Mouse (Mus musculus) cerebellum, adult 11 months (tissue): ENCODE results near the gene Vmn1r14.
"Not testable (repeated sequence)": the region's sequence is repeated elsewhere in the genome, so short reads cannot be mapped to it uniquely, and the experiment has no call there.

Experiments
- DNase-seq: peaks from one replicate; pipeline ENCODE4 v3.0.0; 2022

The Vmn1r14 gene

DNA sequence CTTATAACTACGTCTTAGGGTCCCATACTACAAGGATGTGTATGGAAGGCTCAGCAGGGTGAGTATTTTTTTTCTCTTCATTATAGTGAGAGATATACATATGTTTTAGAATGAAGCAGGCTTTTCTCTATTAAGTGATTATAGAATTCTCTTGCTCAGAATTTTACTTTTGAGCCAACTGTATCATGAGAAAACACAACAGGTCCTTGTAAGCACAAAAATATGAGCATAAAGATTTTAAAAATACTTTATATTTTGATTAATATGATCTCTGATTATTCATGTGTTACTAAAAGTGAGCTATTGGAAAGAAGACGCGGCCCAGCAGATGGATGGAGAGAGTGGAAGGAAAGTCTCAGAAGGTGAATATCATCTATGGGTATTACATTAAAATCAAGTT, at the start of gene Vmn1r14:
TSS of gene Vmn1r14 (plus strand) at position 301 of the 400 bp plus-strand sequence.
- no peak for DNase-seq

DNA sequence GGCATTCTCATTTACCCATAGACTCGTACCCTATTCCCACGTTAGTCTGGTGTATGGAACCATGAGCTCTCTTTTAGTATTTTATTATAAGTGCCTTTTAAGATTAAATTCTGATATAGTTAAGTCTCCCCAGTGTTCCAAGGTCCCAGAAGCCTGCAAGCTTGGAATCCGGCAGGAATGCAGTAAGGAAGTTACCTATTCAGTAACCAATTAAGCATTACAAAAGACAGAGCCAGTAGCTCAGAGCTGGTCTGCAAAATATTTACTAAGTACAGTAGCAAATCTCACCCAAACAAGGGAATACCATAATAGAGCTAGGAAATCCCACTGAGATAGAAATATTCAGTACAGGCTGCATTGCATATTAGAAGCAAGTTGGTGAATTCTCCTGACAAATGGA, 41.5 kb upstream of the Vmn1r14 start:
- DNase-seq: not testable (repeated sequence)

DNA sequence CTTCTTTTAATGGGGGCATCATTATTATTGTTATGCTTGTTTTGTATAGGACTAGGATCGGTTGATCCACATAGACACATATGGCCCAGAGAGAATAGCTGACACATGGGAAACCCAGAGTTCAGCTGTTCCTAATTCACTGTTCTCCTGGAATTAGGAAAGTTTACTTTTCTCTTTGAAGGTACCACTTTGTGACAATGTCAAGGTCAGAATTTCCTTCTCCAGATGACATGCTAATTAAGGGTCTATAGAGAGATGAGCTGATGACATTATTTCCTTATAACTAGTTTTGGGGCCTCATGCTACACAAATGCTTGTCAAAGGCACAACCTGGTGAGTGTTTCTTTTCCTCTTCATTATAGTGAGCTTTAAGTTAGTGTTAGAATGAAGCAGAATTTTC, 28.5 kb upstream of the Vmn1r14 start, which contains the start of gene Vmn1r13:
TSS of gene Vmn1r13 (plus strand) at position 301 of the 400 bp plus-strand sequence.
- not testable (repeated sequence) for DNase-seq

DNA sequence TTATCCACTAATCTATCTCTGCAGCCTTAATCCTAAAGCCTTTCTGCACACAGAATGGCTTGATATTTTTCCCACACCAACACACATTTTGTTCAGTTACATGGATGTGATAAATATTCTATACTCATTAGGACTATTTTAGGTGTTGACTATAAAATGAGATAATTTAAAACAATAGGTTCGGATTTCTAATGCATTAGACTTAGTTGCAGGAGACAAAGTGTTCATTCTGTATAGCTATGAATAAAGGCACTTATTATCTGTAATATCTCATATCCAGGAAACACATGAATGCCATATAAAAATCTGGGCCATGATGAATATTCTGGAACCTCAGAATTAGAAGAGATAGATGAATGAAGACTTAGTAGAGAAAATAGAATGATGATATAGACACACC, 26.2 kb downstream of the Vmn1r14 start, which contains the start of gene Vmn1r15:
TSS of gene Vmn1r15 (plus strand) at position 301 of the 400 bp plus-strand sequence.
- DNase-seq: no peak

DNA sequence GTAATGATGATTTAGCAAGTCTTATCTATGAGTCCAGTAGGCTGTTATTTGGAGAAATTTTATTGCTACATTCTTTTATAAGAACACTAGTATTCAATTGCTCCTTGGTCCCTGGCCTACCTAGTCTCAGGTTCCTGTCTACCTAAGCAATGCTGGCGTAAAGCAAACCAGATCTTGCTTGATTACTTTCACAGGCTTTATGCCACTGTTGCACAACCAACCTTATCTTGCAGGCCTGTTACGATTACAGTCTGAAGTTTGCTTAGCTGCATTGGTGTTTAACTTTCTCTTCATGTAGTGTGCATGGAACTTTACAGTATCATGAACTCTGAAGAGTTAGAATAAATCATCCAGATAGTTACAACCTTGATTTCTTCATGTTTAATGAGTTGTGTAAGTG, 29.5 kb downstream of the Vmn1r14 start:
- DNase-seq: no peak

DNA sequence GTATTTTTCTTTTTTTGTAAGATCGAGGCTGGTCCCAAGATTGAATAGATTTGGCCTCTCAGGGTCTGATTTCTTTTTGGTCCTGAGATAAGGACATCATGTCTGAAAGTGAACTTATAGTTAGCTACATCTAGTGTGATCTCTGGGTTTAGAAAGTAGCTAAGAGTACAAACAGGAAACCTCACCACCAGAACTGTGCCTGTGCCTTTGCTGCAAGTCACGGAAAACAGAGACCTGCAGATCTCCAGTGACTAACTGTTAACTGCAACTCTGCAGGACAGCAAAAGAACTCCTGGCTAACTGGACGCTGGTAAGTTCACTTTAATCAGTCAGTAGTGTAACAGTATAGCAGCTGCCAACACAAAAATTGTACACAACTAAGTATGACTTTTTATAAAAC, 40.4 kb downstream of the Vmn1r14 start:
- DNase-seq: no peak

DNA sequence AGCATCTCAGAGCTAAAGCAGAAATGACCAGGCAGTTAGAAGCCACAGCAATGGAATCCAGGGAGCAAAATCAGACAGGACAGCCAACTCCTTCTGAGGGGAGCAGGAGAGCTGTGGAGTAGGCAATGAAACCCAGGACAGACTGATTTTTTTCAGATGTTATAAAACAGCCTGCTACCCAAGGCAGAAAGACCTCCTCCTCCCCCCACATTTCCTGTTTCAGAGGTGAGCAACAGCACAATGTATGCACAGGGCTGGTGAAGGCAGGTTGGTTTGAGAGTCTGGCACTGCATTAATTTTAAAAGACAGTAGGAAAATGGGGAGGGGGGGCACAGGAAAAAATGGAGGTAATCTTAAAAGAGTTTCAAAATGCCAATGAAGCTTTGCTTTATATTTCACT, 41.0 kb downstream of the Vmn1r14 start:
- no peak for DNase-seq

DNA sequence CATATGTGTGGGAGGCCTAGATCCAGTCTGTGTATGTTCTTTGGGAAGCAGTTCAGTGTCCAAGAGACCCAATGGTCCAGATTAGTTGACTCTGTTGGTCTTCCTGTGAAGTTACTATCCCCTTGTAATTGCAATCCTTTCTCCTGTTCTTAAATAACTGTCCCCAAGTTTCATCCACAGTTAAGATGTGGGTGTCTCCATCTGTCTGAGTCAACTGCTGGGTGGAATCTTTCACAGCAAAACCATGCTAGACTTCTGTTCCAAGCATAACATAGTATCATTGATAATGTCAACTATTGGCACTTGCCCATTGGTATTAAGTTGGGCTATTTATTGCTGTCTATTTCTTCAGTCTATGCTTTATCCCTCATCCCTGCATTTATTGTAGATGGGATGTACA, 47.5 kb downstream of the Vmn1r14 start:
- no peak for DNase-seq
